In genomic region chr11:72301334-72301733, GRCm38 (mm10) we compare ENCODE assay signal across 8 mouse cellular contexts. TPM values are rescaled to one million over a fixed set of nuclear protein-coding genes. Genes with fewer than 3 reads are reported as not detected.
A peak's percentile ranks its signal among the peaks of the same experiment; 100 is the strongest.
DNase-seq lines count a peak whose midpoint lies in the region; ATAC-seq and TF ChIP-seq lines count a peak whose summit lies in the region.
"Had no signal": no experiment of that assay in that cellular context is flagged by ENCODE, and none has a peak within 500 bp of the region (broad histone marks: within the 10 kb centered on the region; RNA-seq: fewer than 3 reads in every experiment).

TSS of gene Xaf1 (plus strand) at chr11:72301629.

- H3K27me3 ChIP-seq in MEL (ENCODE audit: control insufficient read depth in 1 of 2, insufficient read depth in 2 of 2, low read length in 2 of 2) = no peaks in the 10 kb centered on the region
- no peaks in the 10 kb centered on the region for H3K27me3 ChIP-seq in embryonic facial prominence, embryonic 15.5 days
- H3K27me3 ChIP-seq: limb, embryonic 13.5 days had no signal

- H3K36me3 ChIP-seq in MEL (ENCODE audit: control insufficient read depth in 1 of 2, insufficient read depth in 2 of 2, low read length in 2 of 2) = no peaks in the 10 kb centered on the region
- H3K36me3 ChIP-seq in embryonic facial prominence, embryonic 15.5 days = no peaks in the 10 kb centered on the region
- H3K36me3 ChIP-seq: limb, embryonic 13.5 days had no signal

- H3K9me3 ChIP-seq in MEL (replicated peaks; ENCODE audit: insufficient read depth, low read length) = no peaks in the 10 kb centered on the region
- no peaks in the 10 kb centered on the region for H3K9me3 ChIP-seq in embryonic facial prominence, embryonic 15.5 days (replicated peaks)
- H3K9me3 ChIP-seq: limb, embryonic 13.5 days had no signal

- no peak for TF ChIP-seq CTCF in MEL (IDR thresholded peaks at IDR 0.05 in 2 of 3, conservative IDR thresholded peaks at IDR 0.05 in 1 of 3; ENCODE audit: control insufficient read depth in 1 of 3, insufficient read depth in 1 of 3, low read depth in 2 of 3, low read length in 3 of 3, poor library complexity in 1 of 3, severe bottlenecking in 1 of 3)

- no peak for TF ChIP-seq EP300 in MEL (IDR thresholded peaks at IDR 0.05; ENCODE audit: low read depth in 1 of 2, low read length in 2 of 2)

- no peak for TF ChIP-seq POLR2A in MEL (IDR thresholded peaks at IDR 0.05; ENCODE audit: control insufficient read depth in 1 of 2, insufficient read depth in 1 of 2, low read depth in 1 of 2, low read length in 2 of 2, poor library complexity in 1 of 2)

- H3K79me2 ChIP-seq in MEL (ENCODE audit: control insufficient read depth, insufficient read depth, low read length, poor library complexity) = no peaks in the 10 kb centered on the region; the same call in 1 of the 2 replicates

- no peak for ATAC-seq in embryonic facial prominence, embryonic 15.5 days (ENCODE audit: insufficient number of reproducible peaks, low FRiP score, low TSS enrichment, low read depth)

- peak within 1 kb of the TSS; percentile 31 for H3K4me2 ChIP-seq in embryonic facial prominence, embryonic 15.5 days (replicated peaks)
- H3K4me2 ChIP-seq: limb, embryonic 13.5 days had no signal

- intact Hi-C loops in heart, postnatal 10 days (cut with DNase I) = no loop called here

- no peak within 1 kb of the TSS for H3K27ac ChIP-seq in MEL (ENCODE audit: control insufficient read depth, low read depth, low read length)
- H3K27ac ChIP-seq in embryonic facial prominence, embryonic 15.5 days (replicated peaks) = peak within 1 kb of the TSS; percentile 48; the same call in 1 of the 2 replicates
- H3K27ac ChIP-seq: limb, embryonic 13.5 days had no signal

- TF ChIP-seq RAD21 in MEL (IDR thresholded peaks at IDR 0.05; ENCODE audit: low read depth, low read length) = no peak

- H3K4me1 ChIP-seq in MEL (ENCODE audit: control insufficient read depth in 1 of 2, insufficient read depth in 2 of 2, low read length in 2 of 2) = peaks cover 7 to 14% of the 10 kb centered on the region in 2 experiments; a peak in 3 of 4 replicates
- peaks cover 9% of the 10 kb centered on the region for H3K4me1 ChIP-seq in embryonic facial prominence, embryonic 15.5 days
- H3K4me1 ChIP-seq: limb, embryonic 13.5 days had no signal

- peak within 1 kb of the TSS; percentile 58 for H3K9ac ChIP-seq in MEL (ENCODE audit: control insufficient read depth, low read depth, low read length, poor library complexity, severe bottlenecking)
- no peak within 1 kb of the TSS; the same call in 1 of the 2 replicates for H3K9ac ChIP-seq in embryonic facial prominence, embryonic 15.5 days
- H3K9ac ChIP-seq: limb, embryonic 13.5 days had no signal

- WGBS in embryonic facial prominence, embryonic 15.5 days = 19% methylated on average over 6 of the region's 6 CpGs

- H3K4me3 ChIP-seq in MEL (ENCODE audit: control insufficient read depth in 1 of 2, insufficient read depth in 1 of 2, low read depth in 2 of 2, low read length in 2 of 2) = peak within 1 kb of the TSS; percentile 64 to 100
- H3K4me3 ChIP-seq in embryonic facial prominence, embryonic 15.5 days (replicated peaks) = peak within 1 kb of the TSS; percentile 16
- H3K4me3 ChIP-seq: limb, embryonic 13.5 days had no signal

- DNase-seq in CD4-positive helper T cell, adult 2 months (ENCODE audit: low read depth, low spot score) = peak; percentile 77
- DNase-seq in MEL (ENCODE audit: low read depth, low spot score) = peak; percentile 73
- DNase-seq in heart, postnatal 10 days = peak; percentile 80 to 82
- peak; percentile 61 to 73 for DNase-seq in kidney, postnatal 4 days
- peak; percentile 21 to 52 for DNase-seq in monocyte, adult 2 months (ENCODE audit: low read depth in 1 of 2, low spot score in 2 of 2)
- peak; percentile 22 to 33 for DNase-seq in thymus, adult 18-20 months

TF ChIP-seq in MEL, 35 proteins besides CTCF, POLR2A, EP300 and RAD21:
- TF ChIP-seq CHD2 (IDR thresholded peaks at IDR 0.05; ENCODE audit: low read length) (no peak), SIN3A (IDR thresholded peaks at IDR 0.05; ENCODE audit: low read length) (peak; percentile 60), MXI1 (IDR thresholded peaks at IDR 0.05; ENCODE audit: low read depth, low read length) (peak; percentile 31; the same call in 1 of the 2 replicates), GATA1 (IDR thresholded peaks at IDR 0.05; ENCODE audit: low read depth, low read length) (no peak), ZMIZ1 (IDR thresholded peaks at IDR 0.05; ENCODE audit: low read depth, low read length) (no peak), MAZ (IDR thresholded peaks at IDR 0.05; ENCODE audit: low read depth, low read length) (no peak), ETS1 (IDR thresholded peaks at IDR 0.05; ENCODE audit: low read depth, low read length) (peak; percentile 70), MAX (IDR thresholded peaks at IDR 0.05; ENCODE audit: low read length) (no peak), HCFC1 (IDR thresholded peaks at IDR 0.05; ENCODE audit: low read depth, low read length) (0 out of 2 replicates have a peak, but pooled peaks have one; percentile 11), BHLHE40 (IDR thresholded peaks at IDR 0.05; ENCODE audit: borderline replicate concordance, low read depth, low read length) (no peak)

RNA-seq across cellular contexts. Expression of gene Xaf1, which starts in this region (rescaled TPM):
- 0.56 and 1.0 TPM in 2 replicates for total RNA-seq in MEL (2012; rRNA removed)
- 1 to 10 TPM in 1 of 2 experiments, not detected in 1; 1.8 TPM for polyA plus RNA-seq in MEL (2012; ENCODE audit: insufficient read depth in 1 of 2, insufficient read length in 2 of 2, low read depth in 1 of 2, low replicate concordance in 2 of 2, missing spikeins in 1 of 2)
- 4.5 and 5.5 TPM in 2 replicates for polyA plus RNA-seq in embryonic facial prominence, embryonic 15.5 days (2015; fragmentation: Nextera tagmentation; extraction: Ambion mirVana)
- 10 to 100 TPM in 1 of 2 experiments, 1 to 10 TPM in 1; 9.1 to 11.6 TPM for total RNA-seq in heart, postnatal 10 days (2021)

Comparison
In these comparisons a context has a peak if more than half of its experiments do, and no peak if none do; other contexts are left out.
1. DNase-seq: peak in every context shown above with its lines; median percentile 81 in heart, postnatal 10 days; 77 in CD4-positive helper T cell, adult 2 months; 73 in MEL; 67 in kidney, postnatal 4 days; 36 in monocyte, adult 2 months; 28 in thymus, adult 18-20 months.